Mouse (Mus musculus) neural tube, embryonic 11.5 days (tissue): Measurements from ENCODE around the gene Erp29. TPM values are rescaled to one million over a fixed set of nuclear protein-coding genes. Genes with fewer than 3 reads are reported as not detected.

Experiments
- ATAC-seq: fragments of 200-750 bp; cut with Nextera tagmentation; 2 replicates; pipeline ENCODE4 v1.8.0; 2017; ENCODE audit warnings: moderate number of reproducible peaks, mild to moderate bottlenecking, moderate TSS enrichment, moderate library complexity; ENCODE audit not compliant: insufficient read depth, low FRiP score, low TSS enrichment
- DNase-seq: peaks from one replicate; pipeline ENCODE4 v3.0.0-alpha.2; 2015; ENCODE audit warnings: low spot score
- H3K27ac ChIP-seq: fragments of 300-500 bp; sonication (generic); 2 replicates; pipeline ENCODE4 v1.5.1; 2014; ENCODE audit warnings: low read depth, mild to moderate bottlenecking, low read length
- H3K27me3 ChIP-seq: fragments of 300-500 bp; sonication (generic); 2 replicates; pipeline ENCODE4 v1.6.1; 2014; ENCODE audit warnings: mild to moderate bottlenecking, low read length, mixed read lengths; ENCODE audit not compliant: control insufficient read depth, insufficient read depth
- H3K36me3 ChIP-seq: fragments of 300-500 bp; sonication (generic); 2 replicates; pipeline ENCODE4 v1.6.1; 2014; ENCODE audit warnings: mild to moderate bottlenecking, low read length, moderate library complexity, mixed read lengths; ENCODE audit not compliant: control insufficient read depth, insufficient read depth
- H3K4me1 ChIP-seq: fragments of 300-500 bp; sonication (generic); 2 replicates; pipeline ENCODE4 v1.6.1; 2014; ENCODE audit warnings: low read length, mixed read lengths; ENCODE audit not compliant: control insufficient read depth, insufficient read depth
- H3K4me2 ChIP-seq: fragments of 300-500 bp; sonication (generic); 2 replicates; pipeline ENCODE4 v1.6.1; 2014; ENCODE audit warnings: low read depth, mild to moderate bottlenecking, moderate library complexity
- H3K4me3 ChIP-seq: fragments of 300-500 bp; sonication (generic); 2 replicates; pipeline ENCODE4 v1.5.1; 2014; ENCODE audit warnings: low read depth, low read length
- H3K9ac ChIP-seq: fragments of 300-500 bp; sonication (generic); 2 replicates; pipeline ENCODE4 v1.6.1; 2014; ENCODE audit warnings: mild to moderate bottlenecking, low read length
- H3K9me3 ChIP-seq: fragments of 300-500 bp; sonication (generic); 2 replicates; pipeline ENCODE4 v1.6.1; 2016; ENCODE audit warnings: low read length; ENCODE audit not compliant: control insufficient read depth
- WGBS: fragments of 180-500 bp; shearing (Covaris S2); extraction: QIAGEN DNeasy Blood & Tissue Kit; methylation state at CpG from one replicate; pipeline ENCODE4 v1.1.7; 2014; 5-methylcytosine and 5-hydroxymethylcytosine counted together
- polyA plus RNA-seq: library from polyadenylated mRNA; unstranded; fragments of >200 nt; fragmentation: Nextera tagmentation; extraction: Ambion mirVana; gene quantifications from 2 replicates; pipeline ENCODE4 v1.2.1, GENCODE M21; 2014

Gene Erp29
- polyA plus RNA-seq, 1 experiment from 2014 or later, result 135 TPM

DNA sequence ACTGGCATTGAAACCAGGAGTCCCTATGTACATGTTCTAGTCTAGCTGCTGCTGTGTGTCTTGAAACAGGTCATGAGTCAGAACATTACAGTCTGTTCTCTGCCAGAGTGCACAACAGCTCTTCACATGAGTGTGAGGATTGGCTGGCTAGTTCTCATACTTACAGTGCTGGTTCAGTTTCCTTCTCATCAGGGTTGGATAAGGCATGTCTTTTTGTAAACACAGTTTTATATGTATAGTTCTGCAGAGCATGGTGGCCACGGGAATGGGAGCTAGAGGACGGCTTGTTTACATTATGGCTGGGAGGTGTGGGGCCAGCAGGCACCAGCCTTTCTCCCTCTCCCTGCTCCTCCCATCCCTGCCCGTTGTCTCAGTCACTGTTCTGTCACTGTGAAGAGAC is 17.3 kb upstream of the Erp29 start:
- no peaks in the 10 kb centered on the region for H3K4me1 ChIP-seq
- H3K36me3 ChIP-seq, result no peaks in the 10 kb centered on the region
- H3K27ac ChIP-seq, result no peak overlapping the region
- 53% methylated on average over 3 of the region's 3 CpGs for WGBS
- H3K9ac ChIP-seq, result no peak overlapping the region
- H3K4me3 ChIP-seq, result no peak overlapping the region
- no peaks in the 10 kb centered on the region for H3K27me3 ChIP-seq
- H3K4me2 ChIP-seq, result no peak overlapping the region
- no peak for ATAC-seq
- DNase-seq, result no peak
- H3K9me3 ChIP-seq, result no peaks in the 10 kb centered on the region

DNA sequence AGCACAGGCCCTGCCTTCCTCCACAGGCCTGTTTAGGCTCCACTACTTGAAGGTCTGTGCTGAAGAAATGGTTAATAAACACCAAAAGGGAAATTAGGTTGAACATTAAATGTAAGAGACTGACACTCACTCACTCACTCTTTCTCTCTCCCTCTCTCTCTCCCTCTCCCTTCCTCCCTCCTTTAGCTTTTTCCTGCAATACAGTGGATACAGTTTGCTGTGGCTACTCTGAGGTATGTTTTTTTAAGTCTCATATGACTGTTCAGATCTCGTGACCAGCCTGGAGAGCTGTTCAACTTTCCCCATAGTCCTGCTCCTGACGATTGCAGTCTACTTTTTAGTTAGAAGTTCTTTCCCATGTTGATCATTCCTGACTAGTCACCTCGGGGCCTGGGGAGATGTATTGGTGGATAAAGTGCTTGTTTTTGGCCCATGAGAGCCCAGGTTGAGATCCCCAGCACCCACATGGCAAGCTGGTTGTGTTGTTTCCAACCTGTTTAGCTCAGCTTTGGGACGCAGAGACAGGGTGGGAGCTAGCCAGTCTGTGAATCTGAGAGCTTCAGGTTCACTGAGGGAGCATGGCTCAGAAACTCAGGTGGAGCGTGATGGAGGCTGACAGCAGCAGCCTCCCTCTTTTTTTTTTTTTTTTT is 11.4 kb upstream of the Erp29 start:
- no peak overlapping the region for H3K9ac ChIP-seq
- no peak for DNase-seq
- no peak overlapping the region for H3K4me2 ChIP-seq
- no peak for ATAC-seq
- H3K4me3 ChIP-seq, result no peak overlapping the region
- H3K4me1 ChIP-seq, result no peaks in the 10 kb centered on the region
- H3K9me3 ChIP-seq, result no peaks in the 10 kb centered on the region
- H3K27ac ChIP-seq, result no peak overlapping the region
- no peaks in the 10 kb centered on the region for H3K36me3 ChIP-seq
- H3K27me3 ChIP-seq, result no peaks in the 10 kb centered on the region
- WGBS, result 80% methylated on average over 5 of the region's 5 CpGs

DNA sequence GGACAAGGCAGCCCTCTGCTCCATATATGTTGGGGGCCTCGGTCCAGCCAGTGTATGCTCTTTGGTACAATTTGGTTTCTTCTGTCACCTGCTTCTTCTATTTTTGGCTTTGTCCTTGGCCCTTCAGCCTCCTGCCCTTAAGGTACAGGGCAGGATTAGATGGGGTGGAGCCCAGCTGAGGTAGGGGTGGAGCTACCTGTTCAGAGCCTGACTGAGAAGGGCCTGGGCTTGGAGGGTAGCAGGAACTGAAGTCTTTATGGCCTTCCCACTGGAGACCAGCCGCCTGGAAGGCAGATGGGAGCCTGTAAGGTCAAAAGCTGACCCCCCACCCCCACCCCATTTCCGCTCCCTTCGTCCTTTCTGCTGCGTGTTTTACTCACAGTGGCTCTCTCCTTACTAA is 10.7 kb upstream of the Erp29 start:
- DNase-seq (no peak), ATAC-seq (no peak)
- H3K36me3 ChIP-seq, result no peaks in the 10 kb centered on the region
- no peaks in the 10 kb centered on the region for H3K4me1 ChIP-seq
- no peaks in the 10 kb centered on the region for H3K27me3 ChIP-seq
- 55% methylated on average over 5 of the region's 5 CpGs for WGBS
- no peak overlapping the region for H3K27ac ChIP-seq
- H3K9me3 ChIP-seq, result no peaks in the 10 kb centered on the region
- no peak overlapping the region for H3K4me2 ChIP-seq
- no peak overlapping the region for H3K4me3 ChIP-seq
- H3K9ac ChIP-seq, result no peak overlapping the region

DNA sequence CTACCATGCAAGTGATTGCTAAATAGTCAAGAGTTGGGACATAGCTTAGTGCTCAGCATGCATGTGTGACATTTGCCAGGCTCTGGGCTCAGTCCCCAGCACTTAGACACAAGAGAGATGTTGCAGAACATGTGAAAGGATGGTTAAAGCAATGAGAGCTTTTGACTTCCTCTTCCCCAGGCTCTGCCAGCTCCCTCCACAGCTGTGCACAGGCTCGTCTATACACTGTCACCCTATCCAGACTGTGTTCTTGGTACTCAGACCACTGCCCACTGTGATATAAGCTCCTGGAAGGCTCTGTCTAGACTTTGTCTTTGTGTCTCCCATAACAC is 9.8 kb upstream of the Erp29 start:
- no peak overlapping the region for H3K27ac ChIP-seq
- no peak for ATAC-seq
- WGBS, result 26% methylated on average over 1 of the region's 1 CpGs
- no peaks in the 10 kb centered on the region for H3K4me1 ChIP-seq
- no peaks in the 10 kb centered on the region for H3K9me3 ChIP-seq
- H3K9ac ChIP-seq, result no peak overlapping the region
- no peak overlapping the region for H3K4me3 ChIP-seq
- H3K27me3 ChIP-seq, result no peaks in the 10 kb centered on the region
- no peaks in the 10 kb centered on the region for H3K36me3 ChIP-seq
- H3K4me2 ChIP-seq, result no peak overlapping the region
- DNase-seq, result no peak

DNA sequence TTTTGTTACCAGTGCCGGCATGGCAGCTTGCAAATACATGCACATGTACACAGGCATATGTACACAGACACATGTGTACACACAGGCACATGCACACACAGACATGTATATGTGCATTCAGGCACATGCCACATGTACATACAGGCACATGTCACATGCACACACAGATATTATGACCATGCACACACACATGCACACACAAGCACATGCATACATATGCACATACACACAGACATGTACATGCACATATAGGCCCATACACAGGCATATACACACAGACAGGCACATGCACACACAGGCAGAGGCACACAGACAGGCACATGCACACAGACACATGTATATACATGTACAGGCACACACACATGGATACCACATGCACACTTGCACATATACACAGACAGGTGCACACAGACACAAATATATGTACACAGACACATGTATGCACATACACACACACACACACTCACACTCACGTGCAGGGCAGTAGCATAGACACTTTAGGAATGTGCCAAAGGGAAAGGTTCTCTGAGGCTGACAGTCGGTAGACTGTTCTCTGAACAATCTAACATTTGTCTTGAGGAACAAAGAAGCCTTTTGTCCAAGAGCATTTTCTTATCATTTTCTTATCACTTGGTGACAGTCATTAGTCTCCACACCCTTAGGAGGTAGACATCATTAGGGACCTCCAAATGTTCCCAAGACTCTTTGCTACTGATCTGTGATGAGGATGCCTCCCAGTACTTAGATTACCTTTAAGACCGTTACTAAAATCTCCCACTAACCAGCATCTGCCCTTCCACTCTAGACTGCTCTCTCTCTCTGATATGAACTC is 9.2 kb upstream of the Erp29 start:
- H3K36me3 ChIP-seq, result no peaks in the 10 kb centered on the region
- H3K27me3 ChIP-seq, result no peaks in the 10 kb centered on the region
- H3K4me2 ChIP-seq, result no peak overlapping the region
- ATAC-seq (no peak), DNase-seq (no peak)
- 71% methylated on average over 4 of the region's 4 CpGs for WGBS
- H3K4me1 ChIP-seq, result no peaks in the 10 kb centered on the region
- no peaks in the 10 kb centered on the region for H3K9me3 ChIP-seq
- no peak overlapping the region for H3K27ac ChIP-seq
- H3K9ac ChIP-seq, result no peak overlapping the region
- H3K4me3 ChIP-seq, result no peak overlapping the region

DNA sequence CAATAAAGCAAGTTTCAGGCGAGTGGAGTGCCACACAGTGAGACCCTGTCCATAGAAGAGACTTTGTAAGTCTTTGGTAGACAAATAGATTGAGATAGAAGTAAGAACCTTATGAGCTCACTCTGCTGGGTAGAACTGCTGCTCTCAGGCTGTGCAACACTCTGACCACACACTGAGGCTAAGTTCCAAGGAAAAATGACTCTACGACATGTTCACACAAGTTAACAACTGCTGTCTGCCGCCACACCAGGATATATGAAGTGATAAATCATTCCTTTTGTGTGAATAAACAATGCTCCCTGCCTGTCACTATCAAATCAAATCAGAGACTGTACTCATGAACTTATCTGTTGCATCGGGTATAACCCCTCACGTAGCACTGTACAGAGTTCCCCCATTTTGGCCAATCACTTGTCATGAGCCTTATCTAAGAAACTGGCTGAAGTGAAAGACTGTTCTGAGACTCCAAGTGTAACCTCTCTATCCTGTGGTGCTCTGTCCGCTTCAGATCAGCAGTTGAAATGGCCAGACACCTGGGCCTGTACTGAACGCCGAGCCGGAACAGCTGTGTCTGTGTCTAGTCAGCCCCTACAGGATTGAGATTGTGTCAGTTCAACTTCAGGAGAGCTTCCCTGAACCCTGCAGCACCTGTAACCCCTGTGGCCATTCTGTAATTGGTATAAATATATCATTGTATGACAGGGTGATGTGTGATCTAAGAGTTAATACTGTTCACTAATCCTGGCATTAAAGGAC is 3.4 kb upstream of the Erp29 start:
- Histone ChIP-seq H3K36me3 (no peaks in the 10 kb centered on the region), H3K4me1 (no peaks in the 10 kb centered on the region; the same call in 1 of the 2 replicates), H3K27me3 (no peaks in the 10 kb centered on the region), H3K4me2 (no peak overlapping the region), H3K9me3 (no peaks in the 10 kb centered on the region), H3K27ac (no peak overlapping the region), H3K4me3 (no peak overlapping the region), H3K9ac (no peak overlapping the region; the same call in 1 of the 2 replicates)
- ATAC-seq (no peak), DNase-seq (no peak)
- WGBS, result 77% methylated on average over 9 of the region's 9 CpGs

DNA sequence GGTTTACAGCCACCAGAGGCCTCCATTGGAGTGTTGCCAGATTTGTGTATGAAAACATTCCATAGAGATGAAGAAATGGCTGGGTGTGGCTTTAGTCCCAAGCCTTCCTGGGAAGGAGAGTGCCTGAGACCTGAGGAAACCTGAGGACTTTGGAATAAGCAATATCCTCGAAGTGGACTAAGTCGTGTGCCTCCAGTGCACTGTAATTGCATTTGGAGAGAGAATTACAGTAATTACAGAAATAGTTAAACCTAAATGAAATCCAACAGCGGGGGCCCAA is 2.1 kb upstream of the Erp29 start:
- DNase-seq (no peak), ATAC-seq (no peak)
- no peaks in the 10 kb centered on the region for H3K27me3 ChIP-seq
- no peak overlapping the region for H3K4me3 ChIP-seq
- H3K4me2 ChIP-seq, result no peak overlapping the region
- no peak overlapping the region for H3K27ac ChIP-seq
- H3K36me3 ChIP-seq, result no peaks in the 10 kb centered on the region
- no peaks in the 10 kb centered on the region; the same call in 1 of the 2 replicates for H3K4me1 ChIP-seq
- no peak overlapping the region for H3K9ac ChIP-seq
- no peaks in the 10 kb centered on the region for H3K9me3 ChIP-seq
- 89% methylated on average over 3 of the region's 3 CpGs for WGBS

DNA sequence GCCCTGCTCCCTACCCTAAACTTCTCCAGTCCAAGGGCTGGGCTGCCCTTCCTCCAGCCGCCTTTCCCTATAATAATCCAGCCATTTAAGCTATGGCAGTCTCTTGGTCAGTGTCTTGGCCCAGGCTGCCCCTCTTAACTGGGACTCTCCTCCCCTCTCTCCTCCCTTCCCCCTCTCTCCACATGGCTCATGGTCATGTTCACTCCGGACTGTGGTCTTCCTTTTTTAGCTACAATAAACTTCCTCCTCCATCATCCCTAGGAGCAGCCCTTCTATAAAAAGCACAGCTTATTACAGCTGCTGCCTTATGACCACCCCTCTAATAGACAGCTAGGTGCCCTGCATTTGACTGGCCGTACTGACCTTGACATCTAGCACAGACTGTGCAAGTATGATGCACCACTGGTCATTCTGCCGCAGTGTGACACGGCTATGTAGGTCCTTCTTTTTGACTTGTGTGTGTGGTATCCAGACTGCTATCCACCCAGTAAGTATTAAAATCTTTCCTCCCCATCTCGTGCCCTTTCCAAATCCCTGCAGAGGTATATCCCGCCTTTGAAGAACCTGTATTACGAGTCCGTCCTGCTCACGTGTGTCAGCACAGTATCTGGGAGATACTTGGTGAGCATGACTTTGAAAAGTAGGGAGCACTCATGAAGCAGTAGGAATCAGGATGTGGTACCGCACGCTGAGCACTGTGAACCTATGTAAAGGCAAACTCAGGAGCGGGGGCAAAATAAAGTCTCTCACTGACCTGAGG is 1.6 kb upstream of the Erp29 start:
- ATAC-seq (no peak), DNase-seq (no peak)
- H3K4me2 ChIP-seq, result no peak overlapping the region
- no peak overlapping the region for H3K9ac ChIP-seq
- no peak overlapping the region for H3K4me3 ChIP-seq
- H3K36me3 ChIP-seq, result no peaks in the 10 kb centered on the region
- 93% methylated on average over 13 of the region's 13 CpGs for WGBS
- no peaks in the 10 kb centered on the region for H3K9me3 ChIP-seq
- no peak overlapping the region for H3K27ac ChIP-seq
- no peaks in the 10 kb centered on the region for H3K27me3 ChIP-seq
- H3K4me1 ChIP-seq, result no peaks in the 10 kb centered on the region; the same call in 1 of the 2 replicates
